Mouse (Mus musculus): ENCODE data around the gene Nos1ap. TPM values are rescaled to one million over a fixed set of nuclear protein-coding genes. Genes with fewer than 3 reads are reported as not detected.

Gene Nos1ap
- polyA plus RNA-seq, 1 experiment from 2014 or later = 5.2 TPM

- Histone ChIP-seq H3K4me2 (no peak overlapping the region), H3K4me3 (replicated peaks) (no peak overlapping the region), H3K9ac (no peak overlapping the region), H3K36me3 (replicated peaks) (no peaks in the 10 kb centered on the region), H3K9me3 (replicated peaks) (no peaks in the 10 kb centered on the region), H3K27me3 (no peaks in the 10 kb centered on the region), H3K4me1 (replicated peaks) (no peaks in the 10 kb centered on the region), H3K27ac (replicated peaks) (no peak overlapping the region)
- no peak for ATAC-seq (ENCODE audit: insufficient read depth)
These were observed 238.6 kb downstream of the Nos1ap start for GRCm38 (mm10) chr1:170351080-170351479.

- no peak overlapping the region for H3K4me3 ChIP-seq (replicated peaks)
- no peaks in the 10 kb centered on the region for H3K4me1 ChIP-seq (replicated peaks)
- H3K9me3 ChIP-seq (replicated peaks) = no peaks in the 10 kb centered on the region
- WGBS (ENCODE audit: insufficient replicate concordance) = 58% methylated on average over 3 of the region's 3 CpGs
- no peaks in the 10 kb centered on the region for H3K27me3 ChIP-seq
- H3K4me2 ChIP-seq = no peak overlapping the region
- no peak overlapping the region for H3K27ac ChIP-seq (replicated peaks)
- H3K9ac ChIP-seq = no peak overlapping the region
- H3K36me3 ChIP-seq (replicated peaks) = no peaks in the 10 kb centered on the region
- no peak for ATAC-seq (ENCODE audit: insufficient read depth)
These were observed 243.4 kb downstream of the Nos1ap start for GRCm38 (mm10) chr1:170346266-170346665.

- Histone ChIP-seq H3K27ac (replicated peaks) (no peak overlapping the region), H3K4me2 (no peak overlapping the region), H3K4me1 (replicated peaks) (no peaks in the 10 kb centered on the region), H3K36me3 (replicated peaks) (no peaks in the 10 kb centered on the region), H3K9ac (no peak overlapping the region), H3K9me3 (replicated peaks) (no peaks in the 10 kb centered on the region), H3K27me3 (no peaks in the 10 kb centered on the region), H3K4me3 (replicated peaks) (no peak overlapping the region)
- ATAC-seq (ENCODE audit: insufficient read depth) = no peak
- 86% methylated on average over 4 of the region's 4 CpGs for WGBS (ENCODE audit: insufficient replicate concordance)
These were observed 245.8 kb downstream of the Nos1ap start for GRCm38 (mm10) chr1:170343906-170344305.

GRCm38 (mm10) chr1:170343081-170343480, 246.6 kb downstream of the Nos1ap start:
- Histone ChIP-seq H3K4me2 (no peak overlapping the region), H3K27me3 (no peaks in the 10 kb centered on the region), H3K36me3 (replicated peaks) (no peaks in the 10 kb centered on the region), H3K27ac (replicated peaks) (no peak overlapping the region), H3K9ac (no peak overlapping the region), H3K4me1 (replicated peaks) (no peaks in the 10 kb centered on the region), H3K9me3 (replicated peaks) (no peaks in the 10 kb centered on the region), H3K4me3 (replicated peaks) (no peak overlapping the region)
- ATAC-seq (ENCODE audit: insufficient read depth) = no peak
- 70% methylated on average over 8 of the region's 8 CpGs for WGBS (ENCODE audit: insufficient replicate concordance)

GRCm38 (mm10) chr1:170339943-170340342, 249.7 kb downstream of the Nos1ap start:
- Histone ChIP-seq H3K27me3 (no peaks in the 10 kb centered on the region), H3K27ac (replicated peaks) (no peak overlapping the region), H3K4me2 (no peak overlapping the region), H3K4me3 (replicated peaks) (no peak overlapping the region), H3K36me3 (replicated peaks) (no peaks in the 10 kb centered on the region), H3K9ac (no peak overlapping the region), H3K4me1 (replicated peaks) (no peaks in the 10 kb centered on the region), H3K9me3 (replicated peaks) (no peaks in the 10 kb centered on the region)
- no peak for ATAC-seq (ENCODE audit: insufficient read depth)
- WGBS (ENCODE audit: insufficient replicate concordance) = 46% methylated on average over 3 of the region's 3 CpGs

GRCm38 (mm10) chr1:170332775-170333174, 256.9 kb downstream of the Nos1ap start:
- Histone ChIP-seq H3K9me3 (replicated peaks) (no peaks in the 10 kb centered on the region), H3K27me3 (no peaks in the 10 kb centered on the region), H3K4me3 (replicated peaks) (no peak overlapping the region), H3K4me1 (replicated peaks) (no peaks in the 10 kb centered on the region), H3K4me2 (no peak overlapping the region), H3K36me3 (replicated peaks) (no peaks in the 10 kb centered on the region), H3K9ac (no peak overlapping the region), H3K27ac (replicated peaks) (no peak overlapping the region)
- WGBS (ENCODE audit: insufficient replicate concordance) = 58% methylated on average over 4 of the region's 4 CpGs
- ATAC-seq (ENCODE audit: insufficient read depth) = no peak

GRCm38 (mm10) chr1:170331926-170332325, 257.7 kb downstream of the Nos1ap start:
- Histone ChIP-seq H3K27ac (replicated peaks) (no peak overlapping the region), H3K4me2 (no peak overlapping the region), H3K27me3 (no peaks in the 10 kb centered on the region), H3K36me3 (replicated peaks) (no peaks in the 10 kb centered on the region), H3K4me3 (replicated peaks) (no peak overlapping the region), H3K9me3 (replicated peaks) (no peaks in the 10 kb centered on the region), H3K9ac (no peak overlapping the region), H3K4me1 (replicated peaks) (no peaks in the 10 kb centered on the region)
- 55% methylated on average over 6 of the region's 6 CpGs for WGBS (ENCODE audit: insufficient replicate concordance)
- ATAC-seq (ENCODE audit: insufficient read depth) = no peak

- Histone ChIP-seq H3K27me3 (no peaks in the 10 kb centered on the region), H3K4me1 (replicated peaks) (no peaks in the 10 kb centered on the region), H3K36me3 (replicated peaks) (no peaks in the 10 kb centered on the region), H3K9me3 (replicated peaks) (no peaks in the 10 kb centered on the region), H3K4me2 (no peak overlapping the region), H3K9ac (no peak overlapping the region), H3K27ac (replicated peaks) (no peak overlapping the region), H3K4me3 (replicated peaks) (no peak overlapping the region)
- 66% methylated on average over 4 of the region's 4 CpGs for WGBS (ENCODE audit: insufficient replicate concordance)
- ATAC-seq (ENCODE audit: insufficient read depth) = no peak; the same call in 1 of the 2 replicates
These were observed 264.4 kb downstream of the Nos1ap start for GRCm38 (mm10) chr1:170325277-170325676.

GRCm38 (mm10) chr1:170324312-170324711, 265.3 kb downstream of the Nos1ap start:
- Histone ChIP-seq H3K27me3 (no peaks in the 10 kb centered on the region), H3K4me2 (no peak overlapping the region), H3K9ac (no peak overlapping the region), H3K27ac (replicated peaks) (no peak overlapping the region), H3K4me3 (replicated peaks) (no peak overlapping the region), H3K4me1 (replicated peaks) (no peaks in the 10 kb centered on the region), H3K36me3 (replicated peaks) (no peaks in the 10 kb centered on the region), H3K9me3 (replicated peaks) (no peaks in the 10 kb centered on the region)
- no peak for ATAC-seq (ENCODE audit: insufficient read depth)
- WGBS (ENCODE audit: insufficient replicate concordance) = 70% methylated on average over 1 of the region's 1 CpGs

- H3K9ac ChIP-seq = no peak overlapping the region
- no peaks in the 10 kb centered on the region for H3K4me1 ChIP-seq (replicated peaks)
- no peak overlapping the region for H3K4me2 ChIP-seq
- H3K9me3 ChIP-seq (replicated peaks) = no peaks in the 10 kb centered on the region
- no peaks in the 10 kb centered on the region for H3K27me3 ChIP-seq
- no peak for ATAC-seq (ENCODE audit: insufficient read depth)
- H3K36me3 ChIP-seq (replicated peaks) = peaks cover 5% of the 10 kb centered on the region; the same call in 1 of the 2 replicates
- WGBS (ENCODE audit: insufficient replicate concordance) = 78% methylated on average over 10 of the region's 10 CpGs
- H3K4me3 ChIP-seq (replicated peaks) = no peak overlapping the region
- H3K27ac ChIP-seq (replicated peaks) = no peak overlapping the region
These were observed 266.7 kb downstream of the Nos1ap start for GRCm38 (mm10) chr1:170323001-170323400.

GRCm38 (mm10) chr1:170322046-170322445, 267.6 kb downstream of the Nos1ap start:
- Histone ChIP-seq H3K4me2 (no peak overlapping the region), H3K27ac (replicated peaks) (no peak overlapping the region), H3K36me3 (replicated peaks) (peaks cover 5% of the 10 kb centered on the region; the same call in 1 of the 2 replicates), H3K4me3 (replicated peaks) (no peak overlapping the region), H3K9ac (no peak overlapping the region), H3K27me3 (no peaks in the 10 kb centered on the region), H3K4me1 (replicated peaks) (no peaks in the 10 kb centered on the region), H3K9me3 (replicated peaks) (no peaks in the 10 kb centered on the region)
- 71% methylated on average over 2 of the region's 2 CpGs for WGBS (ENCODE audit: insufficient replicate concordance)
- no peak for ATAC-seq (ENCODE audit: insufficient read depth)

GRCm38 (mm10) chr1:170311431-170311830, 278.2 kb downstream of the Nos1ap start:
- WGBS (ENCODE audit: insufficient replicate concordance) = 50% methylated on average over 6 of the region's 6 CpGs
- Histone ChIP-seq H3K27ac (replicated peaks) (no peak overlapping the region), H3K9ac (no peak overlapping the region), H3K27me3 (no peaks in the 10 kb centered on the region), H3K4me3 (replicated peaks) (no peak overlapping the region), H3K36me3 (replicated peaks) (no peaks in the 10 kb centered on the region), H3K4me1 (replicated peaks) (no peaks in the 10 kb centered on the region), H3K4me2 (no peak overlapping the region), H3K9me3 (replicated peaks) (no peaks in the 10 kb centered on the region)
- no peak for ATAC-seq (ENCODE audit: insufficient read depth)
